Mouse (Mus musculus): Measurements from ENCODE around the gene Cyfip2. TPM values are rescaled to one million over a fixed set of nuclear protein-coding genes. Genes with fewer than 3 reads are reported as not detected.

Cyfip2 gene
- polyA plus RNA-seq, 1 experiment from 2014 or later, result 7.3 TPM

DNA sequence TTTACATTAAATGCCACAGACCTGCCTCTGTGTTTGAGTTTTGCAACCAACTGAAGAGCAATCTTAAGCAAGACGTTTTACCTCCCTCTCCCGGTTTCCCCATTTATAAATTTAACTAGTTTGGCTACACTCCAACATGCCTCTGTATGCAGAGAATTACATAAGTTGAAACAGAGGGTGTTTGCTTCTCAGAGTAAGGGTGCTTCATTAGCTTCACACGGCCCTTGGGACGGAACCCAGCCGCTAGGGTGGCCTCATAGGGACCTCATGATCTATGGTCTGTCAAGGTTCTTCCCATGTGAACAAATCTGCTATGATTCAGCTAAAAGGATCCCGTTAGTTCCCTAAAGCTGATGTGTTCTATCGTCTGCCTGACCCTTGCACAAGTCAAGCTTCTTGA lies 1.9 kb upstream of the Cyfip2 start:
- Histone ChIP-seq H3K4me1 (peaks cover 16% of the 10 kb centered on the region), H3K9me3 (no peaks in the 10 kb centered on the region), H3K4me3 (no peak overlapping the region), H3K27me3 (ENCODE audit: insufficient read depth, poor library complexity, severe bottlenecking) (peaks cover 32% of the 10 kb centered on the region), H3K36me3 (no peaks in the 10 kb centered on the region), H3K27ac (no peak overlapping the region)
- DNase-seq (ENCODE audit: low spot score), result no peak
- WGBS, result 74% methylated on average over 7 of the region's 7 CpGs

DNA sequence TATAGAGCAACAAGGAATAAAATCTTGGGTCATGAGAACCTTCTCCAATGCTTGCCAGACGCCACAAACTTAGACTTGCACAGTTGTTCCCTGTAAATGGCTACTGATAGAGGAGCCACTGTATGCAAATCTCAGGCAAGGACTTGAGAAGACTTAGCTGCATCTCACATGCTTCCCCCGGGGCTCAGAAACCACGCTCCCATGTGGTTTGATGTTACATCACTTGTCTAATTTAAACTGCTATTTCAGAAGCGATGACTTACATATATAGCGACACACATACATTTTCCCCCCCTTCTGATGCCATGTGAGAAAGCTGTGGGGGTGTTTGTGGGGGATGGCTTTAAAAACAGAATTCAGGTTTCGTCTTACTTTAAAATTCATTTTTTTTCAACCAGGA lies 1.2 kb upstream of the Cyfip2 start:
- Histone ChIP-seq H3K36me3 (no peaks in the 10 kb centered on the region), H3K4me1 (peaks cover 16% of the 10 kb centered on the region), H3K4me3 (no peak overlapping the region), H3K27ac (no peak overlapping the region), H3K9me3 (no peaks in the 10 kb centered on the region), H3K27me3 (ENCODE audit: insufficient read depth, poor library complexity, severe bottlenecking) (peaks cover 32% of the 10 kb centered on the region)
- WGBS, result 74% methylated on average over 6 of the region's 6 CpGs
- DNase-seq (ENCODE audit: low spot score), result no peak

DNA sequence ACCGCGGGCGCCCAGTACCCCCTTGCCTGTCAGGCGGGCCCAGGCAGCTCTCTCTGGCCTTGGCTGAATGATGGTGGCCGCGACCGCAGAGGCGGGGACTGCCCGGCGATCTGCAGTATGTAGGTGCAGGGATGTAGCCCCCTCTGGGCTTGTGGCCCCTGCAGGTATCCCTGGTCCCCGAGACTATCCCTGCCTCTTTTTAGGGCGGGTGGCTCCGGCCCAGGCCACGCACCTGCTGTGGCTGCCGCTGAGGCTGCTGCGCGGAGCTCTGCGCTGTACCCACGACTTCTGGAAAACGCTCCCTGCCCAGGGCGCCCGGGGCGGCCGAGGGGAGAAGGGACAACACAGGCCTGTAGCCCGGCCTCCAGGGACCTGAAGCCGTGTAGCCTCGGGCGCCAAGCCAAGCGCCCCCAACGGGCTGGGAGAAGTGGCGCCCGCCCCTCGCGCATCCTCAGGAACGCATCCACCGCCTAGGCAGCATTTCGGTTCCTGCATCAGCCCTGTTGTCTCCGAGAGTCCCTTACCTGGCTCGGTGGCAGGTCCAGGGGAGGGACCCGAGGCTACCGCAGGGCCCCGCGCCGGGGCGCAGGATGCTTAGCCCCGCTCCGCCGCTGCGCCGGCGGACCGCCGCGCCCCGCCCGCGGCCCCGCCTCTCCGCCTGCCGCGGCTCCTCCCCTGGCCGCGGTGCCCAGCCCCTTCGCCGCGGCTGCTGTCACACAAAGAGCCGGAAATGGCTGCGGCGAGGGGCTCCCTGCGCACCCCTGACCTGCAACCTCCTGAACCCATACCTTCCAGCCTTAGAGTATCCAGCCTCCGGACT lies 746 bp downstream of the Cyfip2 start:
- H3K36me3 ChIP-seq, result no peaks in the 10 kb centered on the region
- H3K27ac ChIP-seq, result peak overlapping the region; percentile 78
- 1% methylated on average over 63 of the region's 71 CpGs for WGBS
- peak overlapping the region; percentile 85 for H3K4me3 ChIP-seq
- peak; percentile 76 for DNase-seq (ENCODE audit: low spot score)
- peaks cover 16% of the 10 kb centered on the region for H3K4me1 ChIP-seq
- no peaks in the 10 kb centered on the region for H3K9me3 ChIP-seq
- H3K27me3 ChIP-seq (ENCODE audit: insufficient read depth, poor library complexity, severe bottlenecking), result peaks cover 32% of the 10 kb centered on the region

DNA sequence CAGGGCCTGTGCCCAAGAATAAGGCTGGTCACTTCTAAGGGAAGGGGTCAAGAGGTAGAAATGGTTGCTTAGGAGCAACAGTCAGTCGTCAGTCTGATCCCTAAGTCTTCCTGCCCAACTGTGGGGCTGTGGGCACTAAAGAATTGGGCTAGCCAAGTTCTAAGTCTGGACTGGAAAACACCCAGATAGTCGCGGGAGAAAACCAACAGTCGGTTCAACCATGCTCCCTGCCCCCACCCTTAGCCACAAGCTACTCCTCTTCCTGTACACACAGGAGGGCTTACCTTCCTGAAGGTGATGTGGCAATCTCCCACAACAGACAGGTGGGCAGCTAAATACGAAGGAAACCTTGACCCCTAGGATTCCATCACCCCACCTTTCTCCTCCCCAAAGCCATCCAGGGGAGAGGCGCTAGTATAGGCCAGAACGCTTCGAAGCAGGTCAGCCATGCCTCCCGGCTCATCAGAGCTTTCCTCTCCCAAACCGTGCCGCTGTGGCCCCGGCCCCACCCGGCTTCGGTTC lies 1.4 kb downstream of the Cyfip2 start:
- DNase-seq (ENCODE audit: low spot score), result no peak
- Histone ChIP-seq H3K27ac (peak overlapping the region; percentile 78), H3K4me1 (peaks cover 16% of the 10 kb centered on the region), H3K27me3 (ENCODE audit: insufficient read depth, poor library complexity, severe bottlenecking) (peaks cover 32% of the 10 kb centered on the region), H3K4me3 (peak overlapping the region; percentile 85), H3K9me3 (no peaks in the 10 kb centered on the region), H3K36me3 (no peaks in the 10 kb centered on the region)
- 10% methylated on average over 14 of the region's 14 CpGs for WGBS

DNA sequence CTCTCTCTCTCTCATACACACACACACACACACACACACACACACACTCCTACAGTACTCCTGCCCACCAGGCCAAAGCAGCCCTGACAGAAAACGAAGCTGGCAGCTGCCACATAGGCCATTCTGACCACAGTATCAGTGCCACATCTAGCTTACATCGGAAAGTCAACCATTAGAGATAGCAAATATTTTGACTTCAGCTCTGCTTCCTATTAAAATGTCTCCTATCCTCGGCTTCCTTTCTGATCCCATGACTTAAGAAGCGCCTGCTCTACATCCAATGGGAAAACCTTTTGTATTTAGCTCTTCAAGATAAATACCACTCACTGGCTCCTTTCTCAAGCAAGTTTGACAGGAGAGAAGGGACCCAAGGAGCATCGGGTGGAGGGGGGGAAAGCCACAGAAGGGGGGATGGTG lies 2.0 kb downstream of the Cyfip2 start:
- DNase-seq (ENCODE audit: low spot score), result no peak
- H3K27ac ChIP-seq, result no peak overlapping the region
- H3K4me1 ChIP-seq, result peaks cover 16% of the 10 kb centered on the region
- no peaks in the 10 kb centered on the region for H3K9me3 ChIP-seq
- WGBS, result 68% methylated on average over 5 of the region's 5 CpGs
- peaks cover 32% of the 10 kb centered on the region for H3K27me3 ChIP-seq (ENCODE audit: insufficient read depth, poor library complexity, severe bottlenecking)
- H3K36me3 ChIP-seq, result no peaks in the 10 kb centered on the region
- H3K4me3 ChIP-seq, result no peak overlapping the region

DNA sequence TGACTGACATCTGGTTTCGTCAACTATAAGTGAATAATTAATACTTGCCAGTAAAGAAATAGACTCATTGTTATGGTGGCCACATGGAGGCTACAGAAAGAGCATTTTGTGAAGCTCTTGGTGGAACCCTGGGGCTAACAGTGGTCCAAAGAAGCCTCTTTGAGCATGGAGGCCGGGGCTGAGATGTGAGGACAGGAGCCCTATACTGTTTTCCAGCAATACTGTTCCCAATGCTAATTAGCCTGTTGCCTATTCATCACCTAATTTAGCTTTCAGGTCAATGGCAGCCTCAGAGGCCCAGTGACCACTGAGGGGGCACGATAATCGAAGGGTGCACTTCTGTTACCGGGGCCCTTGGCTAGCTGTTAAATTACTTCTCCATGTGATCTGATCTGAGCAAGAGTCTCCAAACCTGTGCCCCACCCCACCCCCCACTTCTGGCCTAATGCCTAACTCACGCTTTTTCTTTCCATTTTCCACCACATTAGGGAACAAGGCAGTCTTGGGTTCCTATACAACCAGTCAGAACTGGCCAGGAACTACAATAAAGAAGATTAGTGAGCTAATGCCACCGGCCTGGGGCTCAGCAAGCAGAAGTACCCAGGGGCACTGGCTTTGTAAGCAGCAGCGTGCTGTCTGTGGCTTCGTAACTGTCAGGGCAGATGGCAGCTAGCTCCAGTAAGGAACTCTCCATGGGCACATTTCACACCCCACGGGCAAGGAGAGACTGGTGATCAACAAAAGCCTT lies 2.7 kb downstream of the Cyfip2 start:
- H3K27me3 ChIP-seq (ENCODE audit: insufficient read depth, poor library complexity, severe bottlenecking), result peaks cover 30% of the 10 kb centered on the region
- H3K4me3 ChIP-seq, result no peak overlapping the region
- no peaks in the 10 kb centered on the region for H3K36me3 ChIP-seq
- no peak overlapping the region for H3K27ac ChIP-seq
- peaks cover 16% of the 10 kb centered on the region for H3K4me1 ChIP-seq
- H3K9me3 ChIP-seq, result no peaks in the 10 kb centered on the region
- DNase-seq (ENCODE audit: low spot score), result no peak
- 75% methylated on average over 10 of the region's 10 CpGs for WGBS

DNA sequence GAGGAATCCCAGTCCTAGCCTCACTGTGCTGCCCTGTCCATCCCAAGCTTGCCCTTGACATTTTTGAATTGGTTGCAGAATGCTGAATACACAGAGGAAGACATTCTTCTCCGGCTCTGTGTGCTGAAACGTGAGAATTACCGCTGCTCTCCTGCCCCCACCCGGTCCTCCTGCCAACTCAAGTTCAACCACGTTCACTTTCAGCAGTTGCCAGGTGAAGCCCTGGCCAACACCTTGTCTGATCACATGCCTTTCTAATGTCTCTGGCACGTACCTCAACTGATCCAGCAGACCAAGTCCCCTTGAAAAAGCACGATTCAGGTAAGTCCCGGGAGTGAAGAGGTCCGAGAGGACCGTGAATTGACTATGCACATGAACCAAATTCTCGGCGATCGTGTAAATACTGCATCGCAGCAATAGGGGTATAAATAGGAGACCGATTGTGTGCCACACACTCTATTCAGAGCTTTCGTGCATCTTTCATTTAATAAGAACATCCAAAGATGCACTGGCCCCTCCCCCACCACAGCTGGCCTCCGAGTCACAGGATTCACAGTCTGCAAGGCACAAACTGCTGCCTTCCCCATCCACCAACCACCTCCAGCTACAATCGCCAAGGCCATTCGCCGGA lies 3.4 kb downstream of the Cyfip2 start:
- no peak overlapping the region for H3K27ac ChIP-seq
- 85% methylated on average over 20 of the region's 20 CpGs for WGBS
- no peaks in the 10 kb centered on the region for H3K9me3 ChIP-seq
- H3K4me3 ChIP-seq, result no peak overlapping the region
- no peak for DNase-seq (ENCODE audit: low spot score)
- no peaks in the 10 kb centered on the region for H3K36me3 ChIP-seq
- H3K4me1 ChIP-seq, result peaks cover 16% of the 10 kb centered on the region
- H3K27me3 ChIP-seq (ENCODE audit: insufficient read depth, poor library complexity, severe bottlenecking), result peaks cover 23% of the 10 kb centered on the region

DNA sequence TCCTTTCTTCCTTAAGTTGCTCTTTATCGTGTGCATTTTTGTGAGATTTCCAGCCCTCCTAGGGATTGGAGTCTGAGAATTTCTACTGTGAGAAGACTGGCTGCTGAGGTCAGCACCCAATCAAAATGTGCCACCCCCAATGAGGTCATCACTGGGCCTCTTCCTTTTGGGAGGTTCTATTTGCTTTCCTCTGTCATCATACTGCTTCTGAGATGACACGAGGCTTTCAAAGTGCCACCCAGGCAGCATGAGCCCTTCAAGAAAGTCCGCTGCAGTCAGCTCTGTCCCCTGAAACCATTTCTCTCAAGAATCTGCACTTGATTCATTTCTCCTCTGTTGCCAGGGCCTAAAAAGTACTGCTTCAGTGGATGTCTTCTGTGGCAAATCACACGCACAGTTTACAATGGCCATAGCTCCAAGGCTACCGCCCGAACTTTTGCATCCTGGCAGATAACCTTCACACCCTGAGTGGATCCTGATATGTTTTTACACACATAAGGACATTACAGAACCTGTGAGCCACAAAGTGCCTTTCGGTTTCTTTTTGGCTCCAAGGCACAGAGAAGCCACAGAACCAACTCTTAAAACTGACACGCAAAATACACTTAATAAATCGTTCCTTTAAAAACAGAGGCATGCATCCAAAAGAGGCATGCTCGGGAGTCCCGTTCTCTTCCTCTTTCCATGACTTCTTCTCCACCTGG lies 4.2 kb downstream of the Cyfip2 start:
- Histone ChIP-seq H3K27me3 (ENCODE audit: insufficient read depth, poor library complexity, severe bottlenecking) (peaks cover 21% of the 10 kb centered on the region), H3K27ac (no peak overlapping the region), H3K4me3 (no peak overlapping the region), H3K4me1 (peaks cover 16% of the 10 kb centered on the region), H3K36me3 (no peaks in the 10 kb centered on the region), H3K9me3 (no peaks in the 10 kb centered on the region)
- no peak for DNase-seq (ENCODE audit: low spot score)
- 81% methylated on average over 11 of the region's 11 CpGs for WGBS

DNA sequence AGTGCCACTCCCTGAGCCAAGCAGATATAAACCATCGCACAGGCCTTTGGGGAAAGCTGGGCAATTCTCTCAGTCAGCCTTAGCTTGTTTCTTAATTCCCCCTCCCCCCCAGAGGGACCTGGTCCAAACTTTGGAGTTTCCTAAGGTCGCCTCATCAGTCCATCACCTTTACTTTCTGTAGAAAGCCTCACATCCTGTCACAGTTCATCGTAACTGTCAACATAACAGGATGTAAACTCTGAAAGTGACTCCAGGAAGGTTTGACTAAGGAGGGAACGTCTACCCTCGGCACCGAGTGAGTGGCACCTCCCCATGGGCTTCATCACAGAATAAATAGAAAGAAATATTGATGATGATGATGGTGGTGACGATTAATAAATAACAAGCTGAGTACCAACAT lies 4.9 kb downstream of the Cyfip2 start:
- no peak for DNase-seq (ENCODE audit: low spot score)
- H3K4me3 ChIP-seq, result no peak overlapping the region

DNA sequence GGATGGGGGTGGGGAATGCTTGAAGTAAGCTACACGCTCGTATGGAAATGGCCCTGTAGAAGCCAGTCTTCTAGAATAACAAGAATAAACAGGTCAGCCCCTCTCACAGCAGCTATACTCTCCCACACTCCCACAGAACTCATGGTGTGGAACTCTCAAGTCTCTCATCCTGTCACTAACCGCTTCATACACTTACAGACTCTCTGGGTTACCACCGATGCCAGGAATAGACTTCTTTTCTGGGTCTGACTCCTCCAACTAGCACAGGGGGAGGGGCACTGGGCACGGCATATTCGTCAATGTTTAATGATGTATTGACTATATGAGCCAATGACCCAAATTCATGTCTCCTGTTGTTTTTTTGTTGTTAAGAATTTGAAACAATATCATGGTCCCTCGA lies 5.9 kb downstream of the Cyfip2 start:
- Histone ChIP-seq H3K36me3 (no peaks in the 10 kb centered on the region), H3K27ac (no peak overlapping the region), H3K4me3 (no peak overlapping the region), H3K27me3 (ENCODE audit: insufficient read depth, poor library complexity, severe bottlenecking) (peaks cover 20% of the 10 kb centered on the region), H3K9me3 (no peaks in the 10 kb centered on the region), H3K4me1 (peaks cover 9% of the 10 kb centered on the region)
- 83% methylated on average over 7 of the region's 7 CpGs for WGBS
- no peak for DNase-seq (ENCODE audit: low spot score)

More for the DNA sequence above, 4.9 kb downstream of the Cyfip2 start:
- H3K27ac ChIP-seq, result no peak overlapping the region
- peaks cover 15% of the 10 kb centered on the region for H3K4me1 ChIP-seq
- no peaks in the 10 kb centered on the region for H3K36me3 ChIP-seq
- WGBS, result 87% methylated on average over 7 of the region's 7 CpGs
- no peaks in the 10 kb centered on the region for H3K9me3 ChIP-seq
- H3K27me3 ChIP-seq (ENCODE audit: insufficient read depth, poor library complexity, severe bottlenecking), result peaks cover 21% of the 10 kb centered on the region

DNA sequence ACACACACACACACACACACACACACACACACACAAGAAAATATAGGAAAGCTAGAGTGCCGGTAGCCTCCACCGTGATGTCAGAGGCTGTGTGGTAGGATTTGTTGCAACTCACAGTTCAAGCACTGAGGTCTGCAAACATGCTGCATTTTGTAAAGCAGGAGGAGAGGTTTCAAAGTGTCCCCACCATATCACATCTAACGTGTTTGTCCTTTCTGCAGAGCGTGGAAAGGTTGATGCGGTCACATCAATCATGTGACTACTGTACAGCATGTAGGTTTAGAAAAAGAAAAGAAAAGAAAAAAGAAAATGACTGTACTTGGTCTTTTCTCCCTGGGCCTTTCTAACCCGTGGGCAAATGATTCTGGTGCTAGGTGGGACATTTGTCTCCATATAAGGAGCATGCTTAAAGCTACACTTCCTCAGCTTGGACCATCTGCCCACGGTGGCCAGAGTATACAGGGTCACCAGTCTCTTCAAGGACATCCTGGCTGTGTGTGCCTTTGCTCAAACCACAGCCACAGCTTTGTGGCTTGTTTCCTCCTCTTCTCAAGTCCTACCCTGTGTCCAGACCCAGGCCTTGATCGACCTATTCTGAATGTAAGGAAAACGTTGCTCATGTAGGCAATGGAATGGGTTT lies 6.7 kb downstream of the Cyfip2 start:
- H3K4me3 ChIP-seq, result no peak overlapping the region
- no peak for DNase-seq (ENCODE audit: low spot score)
- no peaks in the 10 kb centered on the region for H3K36me3 ChIP-seq
- no peaks in the 10 kb centered on the region for H3K9me3 ChIP-seq
- H3K4me1 ChIP-seq, result peaks cover 1% of the 10 kb centered on the region; the same call in 1 of the 2 replicates
- peaks cover 12% of the 10 kb centered on the region for H3K27me3 ChIP-seq (ENCODE audit: insufficient read depth, poor library complexity, severe bottlenecking)
- H3K27ac ChIP-seq, result no peak overlapping the region
- WGBS, result 75% methylated on average over 9 of the region's 9 CpGs
